Mouse (Mus musculus) stomach, postnatal 0 days (tissue): ENCODE results near the gene Alox5. TPM values are rescaled to one million over a fixed set of nuclear protein-coding genes. Genes with fewer than 3 reads are reported as not detected.

Experiments used
- ATAC-seq: fragments of 200-750 bp; cut with Nextera tagmentation; 2 replicates; pipeline ENCODE4 v1.8.0; 2017; ENCODE audit not compliant: low FRiP score, low TSS enrichment
- DNase-seq: peaks from one replicate; pipeline ENCODE4 v3.0.0-alpha.2; 2016; ENCODE audit warnings: low spot score
- H3K27ac ChIP-seq: fragments of 300-500 bp; sonication (generic); replicated peaks from 2 replicates; pipeline ENCODE4 v1.5.1; 2014; ENCODE audit warnings: mild to moderate bottlenecking, control low read depth
- H3K27me3 ChIP-seq: fragments of 300-500 bp; sonication (generic); 2 replicates; pipeline ENCODE4 v1.6.1; 2014; ENCODE audit warnings: low read length; ENCODE audit not compliant: control insufficient read depth, insufficient read depth
- H3K36me3 ChIP-seq: fragments of 300-500 bp; sonication (generic); 2 replicates; pipeline ENCODE4 v1.6.1; 2014; ENCODE audit warnings: low read length, mixed read lengths; ENCODE audit not compliant: control insufficient read depth, insufficient read depth
- H3K4me1 ChIP-seq: fragments of 300-500 bp; sonication (generic); replicated peaks from 2 replicates; pipeline ENCODE4 v1.6.1; 2014; ENCODE audit warnings: antibody characterized with exemption; ENCODE audit not compliant: control insufficient read depth, insufficient read depth
- H3K4me2 ChIP-seq: fragments of 300-500 bp; sonication (generic); replicated peaks from 2 replicates; pipeline ENCODE4 v1.6.1; 2014; ENCODE audit warnings: low read depth, mild to moderate bottlenecking, control low read depth, moderate library complexity
- H3K4me3 ChIP-seq: fragments of 300-500 bp; sonication (generic); 2 replicates; pipeline ENCODE4 v1.5.1; 2014; ENCODE audit warnings: low read depth, low read length, control low read depth
- H3K9ac ChIP-seq: fragments of 300-500 bp; sonication (generic); 2 replicates; pipeline ENCODE4 v1.6.1; 2014; ENCODE audit warnings: mild to moderate bottlenecking, low read length, control low read depth, mixed read lengths
- H3K9me3 ChIP-seq: fragments of 300-500 bp; sonication (generic); 2 replicates; pipeline ENCODE4 v1.6.1; 2016; ENCODE audit warnings: low read length; ENCODE audit not compliant: control insufficient read depth
- CTCF ChIP-seq: IDR thresholded peaks from 2 replicates; pipeline ENCODE4 v1.5.1; 2016; ENCODE audit warnings: antibody characterized with exemption, low read depth, mild to moderate bottlenecking, moderate library complexity
- EP300 ChIP-seq: optimal IDR thresholded peaks from 2 replicates; pipeline ENCODE3; 2016; ENCODE audit warnings: antibody characterized with exemption
- WGBS: fragments of 180-500 bp; shearing (Covaris S2); extraction: QIAGEN DNeasy Blood & Tissue Kit; methylation state at CpG from one replicate; pipeline ENCODE4 v1.1.7; 2014; 5-methylcytosine and 5-hydroxymethylcytosine counted together
- polyA plus RNA-seq: library from polyadenylated mRNA; unstranded; fragments of >200 nt; fragmentation: Nextera tagmentation; extraction: Ambion mirVana; gene quantifications from 2 replicates; pipeline ENCODE4 v1.2.1, GENCODE M21; 2015

The Alox5 gene
- polyA plus RNA-seq, 1 experiment from 2014 or later = 1.3 TPM

DNA sequence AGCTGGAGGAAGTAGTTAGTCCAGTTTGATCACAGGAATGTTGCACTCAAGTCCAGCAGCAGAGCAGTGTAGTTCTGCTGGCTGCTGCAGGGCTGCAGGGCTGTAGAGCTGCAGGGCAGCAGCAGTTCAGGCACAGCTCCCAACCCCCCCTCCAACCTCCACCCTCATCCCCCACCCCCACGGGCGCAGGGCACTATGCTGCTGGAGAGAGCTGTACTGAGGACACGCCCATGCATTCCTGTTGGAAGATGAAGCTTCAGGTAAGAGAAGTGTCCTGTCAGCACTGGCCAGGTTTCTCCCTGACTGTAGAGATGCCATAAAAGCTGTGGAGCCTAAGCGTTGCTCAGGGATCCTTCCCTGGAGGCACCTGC, 74.9 kb downstream of the Alox5 start:
- WGBS = 24% methylated on average over 4 of the region's 4 CpGs
- no peaks in the 10 kb centered on the region for H3K36me3 ChIP-seq
- no peak overlapping the region for H3K27ac ChIP-seq
- no peak for TF ChIP-seq EP300
- no peak for TF ChIP-seq CTCF
- DNase-seq (peak; percentile 51), ATAC-seq (peak; percentile 93)
- no peaks in the 10 kb centered on the region for H3K4me1 ChIP-seq
- H3K9me3 ChIP-seq = no peaks in the 10 kb centered on the region
- no peaks in the 10 kb centered on the region for H3K27me3 ChIP-seq
- H3K4me2 ChIP-seq = 0 out of 2 replicates have a peak overlapping the region, but pooled peaks have one; percentile 15
- no peak overlapping the region for H3K9ac ChIP-seq
- no peak overlapping the region for H3K4me3 ChIP-seq

DNA sequence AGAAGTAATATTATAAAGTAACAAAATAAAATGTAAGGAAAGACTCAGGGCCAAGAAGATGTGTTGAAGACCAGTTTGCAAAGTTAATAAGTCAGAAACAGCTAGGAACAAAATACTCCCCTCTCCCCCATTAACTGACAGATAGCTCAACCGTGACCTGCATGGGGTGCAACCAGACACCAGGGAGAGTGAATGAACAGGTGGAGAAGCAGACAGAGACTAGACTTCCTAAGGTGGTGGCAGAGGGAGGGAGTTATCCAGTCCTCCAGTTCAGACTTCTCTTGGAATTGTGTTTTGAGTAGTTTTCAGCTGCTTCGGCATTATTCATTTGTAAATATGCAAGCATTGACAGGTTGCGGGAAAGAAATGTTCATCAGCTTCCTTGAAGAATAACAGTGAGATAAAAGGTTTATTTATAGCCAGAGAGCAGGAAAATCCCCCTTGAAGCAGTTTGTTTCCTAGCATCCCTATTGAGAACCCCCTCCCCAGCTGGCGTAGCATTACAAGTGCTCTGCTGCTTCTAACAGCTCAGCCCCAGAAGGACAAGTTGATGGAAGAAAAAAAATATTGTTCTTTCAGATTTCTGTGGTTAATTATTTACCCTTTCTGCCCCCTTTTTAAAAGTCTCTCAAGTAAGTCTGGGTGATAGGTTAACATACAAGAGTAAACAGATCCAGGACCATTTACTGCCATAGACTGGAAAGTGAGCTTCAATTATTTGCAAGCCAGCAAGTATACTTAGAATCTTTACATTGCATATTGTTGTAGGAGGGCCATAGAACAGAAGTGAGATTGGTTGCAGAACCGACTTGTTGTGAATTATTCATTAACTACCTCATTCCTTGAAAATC, 75.6 kb downstream of the Alox5 start:
- H3K9me3 ChIP-seq = no peaks in the 10 kb centered on the region
- H3K9ac ChIP-seq = 0 out of 2 replicates have a peak overlapping the region, but pooled peaks have one; percentile 27
- H3K27ac ChIP-seq = peak overlapping the region; percentile 30; the same call in 1 of the 2 replicates
- DNase-seq (no peak), ATAC-seq (peak; percentile 38; the same call in 1 of the 2 replicates)
- no peaks in the 10 kb centered on the region for H3K36me3 ChIP-seq
- WGBS = 17% methylated on average over 5 of the region's 5 CpGs
- peak overlapping the region; percentile 34 for H3K4me2 ChIP-seq
- H3K4me1 ChIP-seq = no peaks in the 10 kb centered on the region
- no peak for TF ChIP-seq CTCF
- TF ChIP-seq EP300 = no peak
- H3K27me3 ChIP-seq = no peaks in the 10 kb centered on the region
- H3K4me3 ChIP-seq = no peak overlapping the region

DNA sequence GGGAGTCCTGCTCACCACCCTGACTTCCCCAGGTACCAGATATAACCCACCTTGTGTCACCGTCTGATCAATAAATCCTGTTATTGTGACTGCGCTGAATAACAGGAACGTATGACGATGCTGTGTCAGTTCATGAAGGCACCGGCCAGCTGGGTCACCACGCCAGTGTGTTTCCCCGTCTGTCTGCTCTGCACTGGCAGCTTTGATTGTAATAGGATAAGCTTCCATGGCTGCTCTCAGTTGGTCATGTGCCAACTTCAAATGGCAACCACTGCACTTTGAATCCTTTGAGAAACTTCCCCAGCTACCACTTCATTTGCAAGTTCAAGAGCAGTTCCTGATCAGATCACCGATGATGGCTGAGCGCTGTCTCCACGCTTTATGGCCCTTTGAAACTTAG, 77.4 kb downstream of the Alox5 start:
- H3K27ac ChIP-seq = no peak overlapping the region
- H3K9me3 ChIP-seq = no peaks in the 10 kb centered on the region
- no peaks in the 10 kb centered on the region for H3K27me3 ChIP-seq
- H3K9ac ChIP-seq = no peak overlapping the region
- WGBS = 79% methylated on average over 10 of the region's 10 CpGs
- no peak for DNase-seq
- ATAC-seq = no peak
- H3K36me3 ChIP-seq = no peaks in the 10 kb centered on the region
- no peaks in the 10 kb centered on the region for H3K4me1 ChIP-seq
- H3K4me3 ChIP-seq = no peak overlapping the region
- H3K4me2 ChIP-seq = no peak overlapping the region
- no peak for TF ChIP-seq CTCF
- no peak for TF ChIP-seq EP300

DNA sequence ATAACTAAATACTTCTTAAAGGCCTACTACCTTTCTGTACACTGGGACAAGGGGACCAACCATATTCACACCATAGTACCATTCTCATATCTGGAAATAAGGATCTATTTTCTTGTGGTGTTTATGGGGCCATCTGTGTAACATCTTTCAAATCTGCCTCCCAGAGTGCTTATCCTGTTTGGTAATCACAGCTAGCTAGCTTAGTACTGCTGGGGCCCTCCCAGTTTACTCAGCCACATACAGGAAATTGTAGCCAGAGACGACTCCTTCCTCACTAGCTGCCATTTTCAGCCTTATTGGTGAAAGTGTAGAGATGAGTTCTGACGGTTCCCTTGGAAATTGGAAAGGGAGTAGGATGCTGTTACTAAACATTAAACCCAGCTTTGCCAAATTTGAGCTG, 79.4 kb downstream of the Alox5 start:
- WGBS = 50% methylated on average over 2 of the region's 2 CpGs
- ATAC-seq = no peak
- H3K4me2 ChIP-seq = no peak overlapping the region
- DNase-seq = no peak
- no peaks in the 10 kb centered on the region for H3K9me3 ChIP-seq
- H3K4me1 ChIP-seq = no peaks in the 10 kb centered on the region
- H3K4me3 ChIP-seq = no peak overlapping the region
- no peak overlapping the region for H3K9ac ChIP-seq
- no peaks in the 10 kb centered on the region; the same call in 1 of the 2 replicates for H3K36me3 ChIP-seq
- no peaks in the 10 kb centered on the region for H3K27me3 ChIP-seq
- H3K27ac ChIP-seq = no peak overlapping the region
- TF ChIP-seq CTCF (no peak), EP300 (no peak)

DNA sequence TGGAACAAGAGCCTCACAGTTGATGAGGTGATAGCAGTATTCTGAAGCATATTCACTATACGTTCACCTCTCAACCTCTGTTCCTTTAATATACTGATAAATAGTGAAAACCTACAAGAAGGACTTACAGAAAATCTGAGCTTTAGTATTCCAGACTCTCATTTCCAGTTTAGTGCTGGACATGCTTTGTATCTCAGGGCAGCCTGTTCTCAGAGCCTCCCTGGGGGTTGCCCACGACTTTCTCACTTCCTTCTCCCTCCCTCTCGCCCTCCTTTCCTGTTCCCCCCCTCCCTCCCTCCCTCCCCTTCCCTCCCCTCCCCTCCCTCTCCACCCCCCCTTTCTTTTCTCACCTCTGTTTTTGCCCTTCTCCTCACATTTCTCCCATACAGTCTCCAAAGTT, 80.8 kb downstream of the Alox5 start:
- no peak overlapping the region for H3K9ac ChIP-seq
- no peak for ATAC-seq
- H3K27ac ChIP-seq = no peak overlapping the region
- H3K9me3 ChIP-seq = no peaks in the 10 kb centered on the region
- H3K4me1 ChIP-seq = no peaks in the 10 kb centered on the region
- no peak overlapping the region for H3K4me2 ChIP-seq
- H3K36me3 ChIP-seq = no peaks in the 10 kb centered on the region; the same call in 1 of the 2 replicates
- TF ChIP-seq EP300 (no peak), CTCF (no peak)
- no peak for DNase-seq
- 55% methylated on average over 3 of the region's 3 CpGs for WGBS
- H3K4me3 ChIP-seq = no peak overlapping the region
- H3K27me3 ChIP-seq = no peaks in the 10 kb centered on the region

DNA sequence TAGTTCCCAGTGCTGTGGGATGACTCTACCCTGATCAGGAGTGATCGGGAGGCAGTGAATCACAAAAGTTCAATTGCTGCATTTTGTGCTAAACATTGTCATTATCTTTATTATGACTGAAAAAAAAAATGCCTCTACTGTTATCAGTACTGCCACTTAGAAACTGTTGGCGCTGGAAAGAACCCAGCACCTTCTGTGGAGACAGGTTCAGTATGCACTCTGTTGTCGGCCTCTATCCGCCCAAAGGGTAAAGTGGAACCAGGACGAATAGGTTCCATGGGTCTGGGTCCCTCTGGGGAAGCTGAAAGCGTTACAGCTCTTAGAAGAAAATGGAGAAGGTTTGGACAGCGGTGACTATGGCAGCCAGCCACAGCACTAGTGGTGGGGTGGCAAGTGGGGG, 82.1 kb downstream of the Alox5 start:
- no peaks in the 10 kb centered on the region for H3K4me1 ChIP-seq
- 86% methylated on average over 7 of the region's 7 CpGs for WGBS
- no peaks in the 10 kb centered on the region for H3K9me3 ChIP-seq
- H3K27me3 ChIP-seq = no peaks in the 10 kb centered on the region
- no peak overlapping the region for H3K9ac ChIP-seq
- H3K36me3 ChIP-seq = no peaks in the 10 kb centered on the region; the same call in 1 of the 2 replicates
- H3K27ac ChIP-seq = no peak overlapping the region
- TF ChIP-seq CTCF (no peak), EP300 (no peak)
- no peak for ATAC-seq
- DNase-seq = no peak
- H3K4me2 ChIP-seq = no peak overlapping the region
- no peak overlapping the region for H3K4me3 ChIP-seq
